Mouse (Mus musculus) heart, embryonic 13.5 days (tissue): ENCODE results near the gene Slc6a12. TPM values are rescaled to one million over a fixed set of nuclear protein-coding genes. Genes with fewer than 3 reads are reported as not detected.

Experiments
- microRNA-seq: library from miRNA; unstranded; fragments of <30 nt; microRNA quantifications from one replicate; pipeline ENCODE4, GENCODE M21; 2016
- polyA plus RNA-seq: library from polyadenylated mRNA; unstranded; fragments of >200 nt; fragmentation: Nextera tagmentation; extraction: Ambion mirVana; gene quantifications from 2 replicates; pipeline ENCODE4 v1.2.1, GENCODE M21; 2015

Slc6a12 gene
- polyA plus RNA-seq, 1 experiment from 2014 or later, result not detected

Small RNAs within 50 kb of the gene (microRNA-seq; reads per million reads assigned to microRNA genes)
- not detected for gene Gm24855

Other genes starting within 250 kb of the Slc6a12 start
- 28.2 and 29.2 TPM in 2 replicates for gene Mical3, start 212.1 kb upstream of the Slc6a12 start, polyA plus RNA-seq
- gene Pex26, start 159.4 kb upstream of the Slc6a12 start, polyA plus RNA-seq, result 4.7 and 5.2 TPM in 2 replicates
- gene Tuba8, start 132.4 kb upstream of the Slc6a12 start, polyA plus RNA-seq, result 0.31 TPM in 2 replicates
- 1.8 and 2.6 TPM in 2 replicates for gene Usp18, start 97.2 kb upstream of the Slc6a12 start, polyA plus RNA-seq
- gene Slc6a13, start 42.8 kb upstream of the Slc6a12 start, polyA plus RNA-seq, result 8.5 and 9.2 TPM in 2 replicates
- gene Iqsec3, start 130.6 kb downstream of the Slc6a12 start, polyA plus RNA-seq, result 0.01 TPM in 1 of 2 replicates, not detected in the other